Mouse (Mus musculus) embryonic fibroblast, embryonic 13.5 days (primary cell): Measurements from ENCODE around the gene St8sia2. TPM values are rescaled to one million over a fixed set of nuclear protein-coding genes. Genes with fewer than 3 reads are reported as not detected.
A peak's percentile ranks its signal among the peaks of the same experiment; 100 is the strongest.

Source experiments
- H3K27ac ChIP-seq: 2 replicates; pipeline ENCODE4 v1.5.1; 2012; ENCODE audit warnings: low read length, control low read depth, inconsistent platforms; ENCODE audit not compliant: insufficient read depth
- H3K4me1 ChIP-seq: 2 replicates; pipeline ENCODE4 v1.6.1; 2011; ENCODE audit warnings: low read length; ENCODE audit not compliant: control insufficient read depth, insufficient read depth
- H3K4me3 ChIP-seq: 2 replicates; pipeline ENCODE4 v1.5.1; 2011; ENCODE audit warnings: mild to moderate bottlenecking, control low read depth, low read length; ENCODE audit not compliant: insufficient read depth
- CTCF ChIP-seq: IDR thresholded peaks from 2 replicates; pipeline ENCODE4 v1.5.1; 2011; ENCODE audit warnings: mild to moderate bottlenecking, control low read depth, low read length, moderate library complexity, borderline replicate concordance; ENCODE audit not compliant: insufficient read depth
- POLR2A ChIP-seq: IDR thresholded peaks from 2 replicates; pipeline ENCODE4 v1.6.1; 2011; ENCODE audit warnings: low read depth, mild to moderate bottlenecking, control low read depth, low read length, moderate library complexity
- polyA plus RNA-seq: library from polyadenylated mRNA; stranded (reverse); fragments of >200 nt; gene quantifications from 2 replicates; pipeline ENCODE4 v1.2.4, GENCODE M21; 2011; ENCODE audit warnings: low read depth; ENCODE audit not compliant: missing spikeins, insufficient read length

The St8sia2 gene
- polyA plus RNA-seq, 1 experiment = 15.1 TPM

DNA sequence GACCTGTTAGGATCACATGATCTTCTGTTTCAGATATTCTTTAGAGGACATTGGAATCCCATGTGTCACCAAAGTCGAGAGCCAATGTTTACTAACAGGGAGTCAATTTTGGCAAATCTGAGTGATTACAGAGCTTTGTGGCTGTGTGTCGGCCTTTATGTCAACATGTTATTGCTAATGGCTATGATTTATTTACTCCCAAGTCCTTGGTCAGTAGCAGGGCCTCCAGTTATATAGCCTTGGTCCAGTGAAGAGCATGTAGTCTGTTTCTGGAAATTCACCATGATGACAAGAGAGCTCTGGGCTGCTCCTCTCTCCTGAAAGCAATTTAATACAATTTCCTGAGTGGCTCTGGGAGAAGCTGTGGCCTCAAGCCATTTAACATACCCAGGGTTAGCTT, 9.1 kb upstream of the St8sia2 start:
- no peaks in the 10 kb centered on the region for H3K4me1 ChIP-seq
- no peak overlapping the region for H3K4me3 ChIP-seq
- no peak overlapping the region for H3K27ac ChIP-seq
- no peak for TF ChIP-seq POLR2A
- no peak for TF ChIP-seq CTCF

GRCm38 (mm10) chr7:74021771-74022170, 8.3 kb upstream of the St8sia2 start:
- TF ChIP-seq CTCF (no peak), POLR2A (no peak)
- Histone ChIP-seq H3K4me3 (no peak overlapping the region), H3K4me1 (no peaks in the 10 kb centered on the region), H3K27ac (no peak overlapping the region)

DNA sequence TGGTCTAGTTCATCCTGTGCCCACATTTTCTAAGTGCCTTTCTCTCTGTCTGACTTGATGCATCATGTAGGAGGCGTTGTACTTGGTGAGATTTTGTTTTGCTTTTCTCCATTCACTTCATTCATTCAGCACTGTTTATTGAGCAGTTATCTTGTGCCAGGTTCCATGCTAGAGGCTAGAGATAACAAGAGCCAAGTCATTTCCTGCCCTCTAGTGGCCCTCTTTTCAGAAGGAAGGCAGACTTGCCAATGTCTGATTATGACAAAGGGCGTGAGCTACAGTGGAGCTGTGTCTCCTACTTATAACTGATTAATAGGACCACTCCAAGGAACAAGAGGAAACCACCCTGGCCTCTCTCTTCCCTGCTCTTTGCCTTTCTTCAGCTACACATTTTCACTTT, 3.1 kb upstream of the St8sia2 start:
- H3K4me3 ChIP-seq = no peak overlapping the region
- no peak for TF ChIP-seq POLR2A
- TF ChIP-seq CTCF = no peak
- H3K27ac ChIP-seq = no peak overlapping the region
- no peaks in the 10 kb centered on the region for H3K4me1 ChIP-seq

GRCm38 (mm10) chr7:74012858-74013600, 461 bp downstream of the St8sia2 start:
- Histone ChIP-seq H3K4me3 (peak overlapping the region; percentile 56), H3K27ac (no peak overlapping the region), H3K4me1 (no peaks in the 10 kb centered on the region)
- no peak for TF ChIP-seq CTCF
- no peak for TF ChIP-seq POLR2A

- no peak for TF ChIP-seq POLR2A
- no peak for TF ChIP-seq CTCF
- Histone ChIP-seq H3K27ac (no peak overlapping the region), H3K4me1 (no peaks in the 10 kb centered on the region), H3K4me3 (peak overlapping the region; percentile 56)
Observed at GRCm38 (mm10) chr7:74011976-74012857, 1.3 kb downstream of the St8sia2 start.

- no peak overlapping the region for H3K4me3 ChIP-seq
- H3K4me1 ChIP-seq = no peaks in the 10 kb centered on the region
- TF ChIP-seq POLR2A (no peak), CTCF (no peak)
- H3K27ac ChIP-seq = no peak overlapping the region
Observed at GRCm38 (mm10) chr7:74008946-74009542, 4.4 kb downstream of the St8sia2 start.

DNA sequence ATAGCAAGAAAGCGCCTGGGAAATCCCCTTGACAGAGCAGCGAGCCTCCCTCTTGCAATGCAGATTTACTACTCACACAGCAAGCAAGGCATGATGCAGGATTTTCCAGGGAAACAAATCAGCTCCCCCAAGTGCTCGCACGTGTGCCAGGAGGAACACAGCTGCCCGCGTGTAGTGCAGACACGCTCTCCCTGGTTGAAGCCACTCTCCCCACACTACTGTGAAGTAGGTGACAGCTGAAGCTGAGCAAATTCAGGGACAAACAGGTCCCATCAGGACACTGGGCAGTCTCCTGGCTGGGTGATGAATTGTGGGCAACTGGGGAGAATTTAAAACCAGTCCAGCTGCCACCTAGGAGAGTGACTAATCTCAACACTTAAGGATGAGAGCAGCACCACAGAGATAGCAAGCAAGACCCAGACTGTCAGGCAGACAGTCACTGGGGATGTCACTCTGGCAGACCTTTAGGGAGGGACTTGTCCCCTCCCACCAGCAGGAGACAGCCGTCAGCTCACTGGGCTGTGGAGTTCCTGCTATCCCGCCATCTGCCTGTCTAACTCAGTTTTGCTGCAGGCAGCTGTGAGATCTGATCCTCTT, 6.6 kb downstream of the St8sia2 start:
- H3K4me1 ChIP-seq = no peaks in the 10 kb centered on the region
- no peak overlapping the region for H3K4me3 ChIP-seq
- TF ChIP-seq CTCF = no peak
- TF ChIP-seq POLR2A = no peak
- H3K27ac ChIP-seq = no peak overlapping the region

- Histone ChIP-seq H3K27ac (no peak overlapping the region), H3K4me1 (no peaks in the 10 kb centered on the region), H3K4me3 (no peak overlapping the region)
- TF ChIP-seq POLR2A = no peak
- no peak for TF ChIP-seq CTCF
Observed at GRCm38 (mm10) chr7:74006364-74006763, 7.1 kb downstream of the St8sia2 start.

GRCm38 (mm10) chr7:74000743-74001510, 12.6 kb downstream of the St8sia2 start:
- H3K27ac ChIP-seq = no peak overlapping the region
- no peak for TF ChIP-seq POLR2A
- TF ChIP-seq CTCF = no peak
- H3K4me3 ChIP-seq = no peak overlapping the region
- H3K4me1 ChIP-seq = no peaks in the 10 kb centered on the region
